Mouse (Mus musculus) embryonic fibroblast, embryonic 13.5 days (primary cell): ENCODE data around the gene Pde4d. TPM values are rescaled to one million over a fixed set of nuclear protein-coding genes. Genes with fewer than 3 reads are reported as not detected.

Source experiments
- H3K27ac ChIP-seq: 2 replicates; pipeline ENCODE4 v1.5.1; 2012; ENCODE audit warnings: low read length, control low read depth, inconsistent platforms; ENCODE audit not compliant: insufficient read depth
- H3K4me1 ChIP-seq: 2 replicates; pipeline ENCODE4 v1.6.1; 2011; ENCODE audit warnings: low read length; ENCODE audit not compliant: control insufficient read depth, insufficient read depth
- H3K4me3 ChIP-seq: 2 replicates; pipeline ENCODE4 v1.5.1; 2011; ENCODE audit warnings: mild to moderate bottlenecking, control low read depth, low read length; ENCODE audit not compliant: insufficient read depth
- CTCF ChIP-seq: IDR thresholded peaks from 2 replicates; pipeline ENCODE4 v1.5.1; 2011; ENCODE audit warnings: mild to moderate bottlenecking, control low read depth, low read length, moderate library complexity, borderline replicate concordance; ENCODE audit not compliant: insufficient read depth
- POLR2A ChIP-seq: IDR thresholded peaks from 2 replicates; pipeline ENCODE4 v1.6.1; 2011; ENCODE audit warnings: low read depth, mild to moderate bottlenecking, control low read depth, low read length, moderate library complexity
- polyA plus RNA-seq: library from polyadenylated mRNA; stranded (reverse); fragments of >200 nt; gene quantifications from 2 replicates; pipeline ENCODE4 v1.2.4, GENCODE M21; 2011; ENCODE audit warnings: low read depth; ENCODE audit not compliant: missing spikeins, insufficient read length

Pde4d gene
- polyA plus RNA-seq, 1 experiment = 26.9 TPM

DNA sequence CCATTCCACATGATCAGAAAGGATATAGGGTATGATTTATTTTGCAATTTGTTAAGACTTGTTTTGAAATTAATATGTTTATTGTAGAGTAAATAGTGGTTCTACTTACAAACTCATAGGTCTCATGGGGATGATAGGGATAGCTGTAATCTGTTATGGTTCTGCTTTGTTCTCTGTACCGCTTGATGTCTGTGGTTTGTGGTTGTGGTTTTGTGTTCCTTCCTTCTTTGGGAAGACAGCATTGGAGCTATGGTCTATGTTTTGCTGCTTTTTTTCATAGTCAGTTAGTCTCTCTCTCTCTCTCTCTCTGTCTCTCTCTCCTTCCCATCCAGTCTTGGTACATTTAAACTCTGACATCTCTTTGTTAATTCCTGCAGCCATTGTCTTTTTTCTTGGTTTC lies 217.3 kb downstream of the Pde4d start:
- Histone ChIP-seq H3K4me3 (no peak overlapping the region), H3K4me1 (no peaks in the 10 kb centered on the region), H3K27ac (no peak overlapping the region)
- TF ChIP-seq POLR2A (no peak), CTCF (no peak)

DNA sequence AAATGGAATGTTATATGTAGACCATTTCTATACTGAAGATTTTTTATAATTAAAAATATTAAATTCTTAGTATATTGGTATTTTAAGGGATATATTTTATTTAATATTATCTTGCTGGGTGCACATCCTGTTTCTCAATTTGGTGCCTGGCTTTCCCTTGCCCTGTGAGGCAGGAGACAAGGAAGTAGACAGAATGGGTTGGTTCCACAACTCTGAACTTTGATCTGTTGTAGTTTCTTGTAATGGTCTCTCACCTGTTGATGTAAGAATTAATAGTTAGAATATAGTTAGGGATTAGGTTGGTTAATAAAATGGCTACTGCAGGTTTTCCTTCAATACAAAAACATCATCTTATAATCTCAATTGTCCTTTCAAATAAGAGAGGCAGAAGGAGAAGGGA lies 227.3 kb downstream of the Pde4d start:
- no peak overlapping the region for H3K27ac ChIP-seq
- no peak overlapping the region for H3K4me3 ChIP-seq
- H3K4me1 ChIP-seq = no peaks in the 10 kb centered on the region
- TF ChIP-seq CTCF = no peak
- no peak for TF ChIP-seq POLR2A

DNA sequence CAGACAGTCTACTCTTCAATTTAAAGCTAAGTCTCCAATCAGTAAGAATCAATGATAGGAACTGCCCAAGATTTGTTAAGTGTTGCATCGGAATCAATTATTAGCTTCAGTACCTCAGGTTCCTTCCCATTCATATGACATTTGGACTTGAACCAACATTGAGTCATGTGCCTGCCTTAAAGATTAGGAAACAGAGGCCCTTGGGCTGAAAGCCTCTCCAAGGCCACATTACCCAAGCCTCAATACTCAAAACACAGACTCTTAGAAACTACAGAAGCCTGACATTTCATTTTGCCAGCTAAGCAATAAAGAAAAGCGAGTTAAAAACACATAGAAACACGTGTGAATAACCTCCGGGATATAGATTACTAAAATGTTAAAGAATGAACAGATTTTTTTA lies 233.3 kb downstream of the Pde4d start:
- Histone ChIP-seq H3K27ac (no peak overlapping the region), H3K4me3 (no peak overlapping the region), H3K4me1 (no peaks in the 10 kb centered on the region)
- TF ChIP-seq CTCF = no peak
- TF ChIP-seq POLR2A = no peak

DNA sequence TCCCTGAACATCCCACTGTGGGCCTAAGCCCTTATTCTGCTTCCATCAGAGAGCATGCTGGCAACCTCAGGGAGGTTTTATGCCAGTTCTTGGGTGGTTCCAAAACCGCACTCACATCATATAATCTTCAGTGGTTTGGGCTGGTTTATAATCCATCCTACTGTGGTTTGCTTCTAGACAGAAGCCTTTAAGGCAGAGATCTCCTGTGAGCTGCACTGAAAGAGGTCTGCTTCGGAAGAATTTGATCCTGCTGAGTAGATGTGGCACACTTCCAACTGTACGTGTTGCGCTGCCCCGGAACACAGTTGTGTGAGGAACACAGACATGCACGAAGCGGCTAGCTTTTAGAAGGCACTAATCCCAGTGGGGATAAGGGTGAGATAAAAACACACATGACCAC lies 236.1 kb downstream of the Pde4d start:
- Histone ChIP-seq H3K27ac (no peak overlapping the region), H3K4me1 (no peaks in the 10 kb centered on the region)
- TF ChIP-seq POLR2A (no peak), CTCF (no peak)

DNA sequence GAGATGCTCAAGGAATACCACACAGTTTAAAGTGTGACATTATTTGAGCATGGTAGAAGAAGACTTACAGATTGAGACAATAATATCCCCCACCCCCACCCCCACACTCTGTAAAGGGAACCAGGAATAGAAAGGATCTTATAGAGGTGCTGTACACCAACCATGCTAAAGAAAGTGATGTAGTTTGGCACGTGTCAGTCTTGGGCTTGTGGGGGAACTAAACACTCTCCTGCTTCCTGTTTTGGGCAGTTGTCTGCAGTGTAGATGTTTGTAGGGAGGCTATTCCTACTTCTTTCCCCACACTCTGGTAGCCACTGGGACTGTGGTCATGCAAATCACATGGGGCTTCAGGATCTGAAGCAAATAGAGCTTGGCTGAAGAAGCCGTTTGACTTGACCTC lies 236.5 kb downstream of the Pde4d start:
- TF ChIP-seq CTCF = no peak
- no peak for TF ChIP-seq POLR2A
- H3K4me1 ChIP-seq = no peaks in the 10 kb centered on the region
- no peak overlapping the region for H3K4me3 ChIP-seq
- H3K27ac ChIP-seq = no peak overlapping the region

More for the DNA sequence above, 236.1 kb downstream of the Pde4d start:
- H3K4me3 ChIP-seq = no peak overlapping the region

DNA sequence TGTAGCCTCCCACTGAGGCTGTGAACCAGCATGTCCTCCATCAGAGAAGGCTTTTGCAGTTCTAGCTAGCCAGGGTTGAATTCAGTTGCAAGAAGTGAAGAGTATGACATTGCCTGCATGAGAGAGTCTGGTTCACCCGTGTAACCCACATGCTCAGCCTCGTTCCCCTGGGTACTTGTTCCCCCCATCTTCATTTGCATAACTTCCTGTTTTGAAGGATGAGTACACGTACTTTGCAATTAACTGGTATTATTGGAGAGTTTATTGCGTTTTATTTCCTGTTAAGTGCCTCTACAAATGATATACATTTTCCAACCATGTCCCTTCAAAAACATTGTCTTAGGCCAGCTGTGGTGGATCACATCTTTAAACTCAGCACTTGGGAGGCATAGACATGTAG lies 237.1 kb downstream of the Pde4d start:
- Histone ChIP-seq H3K4me3 (no peak overlapping the region), H3K4me1 (no peaks in the 10 kb centered on the region), H3K27ac (no peak overlapping the region)
- TF ChIP-seq POLR2A (no peak), CTCF (no peak)

DNA sequence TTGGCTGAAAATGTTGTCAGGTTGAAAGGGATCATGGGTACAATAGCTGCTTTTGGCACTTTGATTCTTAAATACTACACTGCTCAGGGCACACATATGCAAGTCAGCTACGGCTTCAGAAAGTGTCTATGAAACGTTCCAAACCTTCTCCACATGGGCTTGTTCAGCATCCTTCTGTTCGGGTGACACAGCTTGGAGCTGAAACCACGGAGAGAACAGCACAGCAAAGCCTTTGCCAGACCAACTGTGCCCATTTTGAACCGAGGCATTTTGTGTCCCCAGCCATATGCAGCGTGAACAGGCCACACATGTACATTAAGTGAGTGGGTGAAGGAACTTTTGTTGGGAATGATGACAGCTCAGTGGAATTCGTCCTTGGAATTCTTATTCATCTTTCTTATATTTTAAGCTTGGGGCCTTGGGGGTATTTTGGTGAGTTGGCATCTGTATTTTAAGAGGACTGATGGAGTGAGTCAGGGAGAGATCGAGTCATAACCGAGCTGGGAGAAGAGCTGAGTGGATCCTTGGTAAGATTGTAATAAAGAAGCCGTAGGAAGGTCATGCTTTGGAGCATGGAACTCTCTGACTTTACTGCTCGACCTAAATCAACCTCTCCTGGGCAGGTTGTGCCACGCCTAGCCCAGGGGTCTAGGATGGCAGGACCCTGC lies 243.3 kb downstream of the Pde4d start:
- Histone ChIP-seq H3K4me1 (peaks cover 7% of the 10 kb centered on the region), H3K4me3 (no peak overlapping the region), H3K27ac (peak overlapping the region; percentile 92)
- no peak for TF ChIP-seq POLR2A
- no peak for TF ChIP-seq CTCF

DNA sequence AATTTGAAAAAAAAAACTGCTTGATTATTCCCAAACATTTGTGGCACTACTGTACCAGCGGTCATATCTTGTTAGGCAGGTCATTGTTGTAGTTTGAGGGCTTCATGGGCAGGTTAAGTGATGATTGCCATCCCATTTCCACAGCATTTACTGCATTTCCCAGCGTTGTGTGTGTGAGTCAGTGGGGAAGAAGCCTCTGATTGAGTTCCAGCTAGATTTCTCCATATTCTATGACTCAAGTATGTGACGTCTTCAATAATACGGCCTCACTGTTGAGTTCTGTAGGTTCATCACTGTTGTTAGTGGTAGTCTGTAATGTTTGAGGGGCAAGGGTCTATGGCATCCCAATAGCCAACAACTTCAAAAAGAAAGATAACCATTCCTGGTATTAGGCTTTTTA lies 255.7 kb downstream of the Pde4d start:
- H3K4me3 ChIP-seq = no peak overlapping the region
- H3K27ac ChIP-seq = no peak overlapping the region
- TF ChIP-seq POLR2A (no peak), CTCF (no peak)
- no peaks in the 10 kb centered on the region for H3K4me1 ChIP-seq

DNA sequence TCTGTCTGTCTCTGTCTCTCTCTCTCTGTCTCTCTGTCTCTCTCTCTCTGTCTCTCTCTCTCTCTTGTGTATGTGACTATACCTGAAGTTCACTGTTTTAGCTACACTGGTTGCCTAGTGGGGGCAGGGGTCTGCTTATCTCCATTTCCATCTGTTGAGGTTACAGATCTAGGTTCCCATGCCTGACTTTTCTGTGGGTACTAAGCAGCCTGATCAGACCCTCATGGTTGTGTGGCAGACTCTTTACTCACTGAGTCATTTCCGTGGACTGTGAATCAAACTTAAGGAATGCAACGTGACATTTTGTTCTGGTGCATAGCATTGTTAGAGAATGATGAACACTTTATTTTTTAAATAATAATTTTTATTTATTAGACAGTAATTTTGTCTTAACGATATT lies 264.3 kb downstream of the Pde4d start:
- no peak overlapping the region for H3K4me3 ChIP-seq
- peak overlapping the region; percentile 95 for H3K27ac ChIP-seq
- no peaks in the 10 kb centered on the region for H3K4me1 ChIP-seq
- TF ChIP-seq POLR2A = no peak
- no peak for TF ChIP-seq CTCF

DNA sequence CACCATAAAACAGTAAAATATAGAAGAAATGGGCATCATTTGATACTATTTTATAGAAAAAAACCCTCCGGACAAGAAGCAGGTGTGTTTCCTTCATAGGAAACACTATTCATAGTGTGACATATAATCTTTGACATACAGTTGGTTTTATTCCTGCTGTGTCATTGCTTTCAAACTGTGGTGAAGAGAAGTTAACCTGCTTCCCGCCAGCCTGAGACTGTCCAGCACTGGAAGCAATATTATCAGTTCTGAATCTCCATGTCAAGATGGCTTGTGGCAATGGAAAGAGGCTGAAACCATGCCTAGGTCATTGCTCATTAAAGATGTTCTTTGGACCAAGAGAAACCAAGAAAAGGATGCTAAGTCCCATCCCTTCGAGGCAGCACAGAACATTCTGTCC lies 265.3 kb downstream of the Pde4d start:
- no peak overlapping the region for H3K4me3 ChIP-seq
- no peaks in the 10 kb centered on the region for H3K4me1 ChIP-seq
- TF ChIP-seq CTCF (no peak), POLR2A (no peak)
- H3K27ac ChIP-seq = peak overlapping the region; percentile 54; the same call in 1 of the 2 replicates
